30 mouse cellular contexts compared by ENCODE assay signal in the genomic region with DNA sequence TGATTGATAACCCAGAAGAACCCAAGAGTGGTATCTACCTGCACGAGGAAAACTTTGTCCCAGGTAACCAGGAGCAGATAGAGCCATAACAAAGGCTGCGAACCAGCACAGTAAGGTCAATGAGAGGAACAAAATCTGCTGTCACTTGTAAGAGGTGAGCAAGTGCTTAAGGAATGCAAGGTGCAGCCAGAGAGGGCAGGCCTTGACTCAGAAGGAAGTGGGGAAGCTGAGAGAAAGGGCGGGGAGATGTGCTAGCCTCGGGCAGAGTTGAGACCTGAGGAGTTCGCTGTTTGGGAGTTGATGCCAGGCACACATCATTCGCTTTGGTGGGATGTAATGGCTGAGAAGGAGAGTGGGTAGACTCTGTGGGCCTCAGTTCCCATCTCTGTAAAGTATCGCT.
DNase-seq lines count a peak whose midpoint lies in the region; ATAC-seq and TF ChIP-seq lines count a peak whose summit lies in the region.
"Had no signal": no experiment of that assay in that cellular context is flagged by ENCODE, and none has a peak within 500 bp of the region (broad histone marks: within the 10 kb centered on the region; RNA-seq: fewer than 3 reads in every experiment).

No protein-coding gene starts in this region.

- no peak for ATAC-seq in lung, embryonic 16.5 days (ENCODE audit: low read depth)
- ATAC-seq in Patski = peak; percentile 57
- ATAC-seq in stomach, postnatal 0 days (ENCODE audit: low FRiP score, low TSS enrichment) = peak; percentile 81
- ATAC-seq: forebrain, embryonic 15.5 days; inflammation-experienced regulatory T-cells, adult 6 months; midbrain, embryonic 16.5 days had no signal

- TF ChIP-seq CTCF in Patski (IDR thresholded peaks at IDR 0.05) = no peak
- TF ChIP-seq CTCF in stomach, postnatal 0 days (IDR thresholded peaks at IDR 0.05; ENCODE audit: low read depth) = no peak

- WGBS in lung, embryonic 16.5 days = 69% methylated on average over 7 of the region's 7 CpGs
- 60% methylated on average over 7 of the region's 7 CpGs for WGBS in stomach, postnatal 0 days

- in situ Hi-C loops in Patski (cut with MboI; ENCODE audit: low pct_unique_long_range_greater_than_20kb) = no loop called here

- POLR2A ChIA-PET in Patski (lab: Charles Lee) = no interaction called here

- CTCF ChIA-PET in Patski (lab: Charles Lee) = no interaction called here

- H3K36me3 ChIP-seq in lung, embryonic 16.5 days (ENCODE audit: control insufficient read depth, insufficient read depth, low read length) = no peaks in the 10 kb centered on the region
- H3K36me3 ChIP-seq in stomach, postnatal 0 days (ENCODE audit: control insufficient read depth, insufficient read depth, low read length) = no peaks in the 10 kb centered on the region
- H3K36me3 ChIP-seq: forebrain, embryonic 15.5 days; heart, embryonic 12.5 days; hindbrain, embryonic 15.5 days; lung, embryonic 15.5 days had no signal

- no peak overlapping the region for H3K4me3 ChIP-seq in lung, embryonic 16.5 days (ENCODE audit: low read length)
- H3K4me3 ChIP-seq in stomach, postnatal 0 days (ENCODE audit: low read depth, low read length) = no peak overlapping the region
- H3K4me3 ChIP-seq: forebrain, embryonic 15.5 days; heart, adult 2 months; heart, embryonic 12.5 days; hindbrain, embryonic 15.5 days; lung, embryonic 15.5 days had no signal

- 0 out of 2 replicates have a peak overlapping the region, but pooled peaks have one; percentile 23 for H3K27ac ChIP-seq in lung, embryonic 16.5 days (ENCODE audit: low read length)
- H3K27ac ChIP-seq in stomach, postnatal 0 days (replicated peaks) = 0 out of 2 replicates have a peak overlapping the region, but pooled peaks have one; percentile 56
- H3K27ac ChIP-seq: forebrain, embryonic 15.5 days; heart, adult 2 months; hindbrain, embryonic 15.5 days; kidney, postnatal 0 days; liver, embryonic 14.5 days; lung, embryonic 15.5 days had no signal

- TF ChIP-seq EP300 in stomach, postnatal 0 days (optimal IDR thresholded peaks at IDR 0.05) = no peak

- no peak overlapping the region for H3K9ac ChIP-seq in lung, embryonic 16.5 days (ENCODE audit: low read length)
- H3K9ac ChIP-seq in stomach, postnatal 0 days (ENCODE audit: low read length) = no peak overlapping the region
- H3K9ac ChIP-seq: forebrain, embryonic 15.5 days; heart, embryonic 12.5 days; hindbrain, embryonic 15.5 days; liver, embryonic 14.5 days; lung, embryonic 15.5 days had no signal

- no peak overlapping the region for H3K4me2 ChIP-seq in lung, embryonic 16.5 days (ENCODE audit: low read depth, low read length)
- no peak overlapping the region for H3K4me2 ChIP-seq in stomach, postnatal 0 days (replicated peaks; ENCODE audit: low read depth)
- H3K4me2 ChIP-seq: forebrain, embryonic 15.5 days; heart, embryonic 12.5 days; hindbrain, embryonic 15.5 days; lung, embryonic 15.5 days; midbrain, embryonic 11.5 days had no signal

- H3K9me3 ChIP-seq in lung, embryonic 16.5 days (ENCODE audit: control insufficient read depth, low read length) = no peaks in the 10 kb centered on the region
- H3K9me3 ChIP-seq in stomach, postnatal 0 days (ENCODE audit: control insufficient read depth, low read length) = no peaks in the 10 kb centered on the region
- H3K9me3 ChIP-seq: forebrain, embryonic 15.5 days; heart, embryonic 12.5 days; hindbrain, embryonic 15.5 days; lung, embryonic 15.5 days had no signal

- DNase-seq in lung, postnatal 25 days (ENCODE audit: low spot score) = no peak
- peak; percentile 34 for DNase-seq in 3T3-L1 (ENCODE audit: low read depth, low spot score)
- no peak for DNase-seq in Patski (ENCODE audit: low read depth, low spot score)
- peak; percentile 51 for DNase-seq in stomach, postnatal 0 days (ENCODE audit: low spot score)
- DNase-seq in spleen, postnatal 36 days (ENCODE audit: low spot score in 2 of 2) = no peak
- no peak for DNase-seq in ovary, postnatal 10 days (ENCODE audit: low spot score)
- DNase-seq: adrenal gland, adult 8-10 months; B cell, adult 2 months; cerebellum, adult 9-10 months; cerebellum, postnatal 36 days; gastrocnemius, postnatal 36 days; heart, adult 2 months; kidney, adult 8-10 months; kidney, postnatal 4 days; layer of hippocampus, postnatal 36 days; left cerebral cortex, postnatal 4 days; liver; right cerebral cortex, adult 18-20 months; spleen, adult 18-20 months; thymus, postnatal 4 days had no signal

- H3K4me1 ChIP-seq in lung, embryonic 16.5 days (replicated peaks; ENCODE audit: control insufficient read depth, insufficient read depth, low read length) = peaks cover 26% of the 10 kb centered on the region
- H3K4me1 ChIP-seq in stomach, postnatal 0 days (replicated peaks; ENCODE audit: control insufficient read depth, insufficient read depth) = no peaks in the 10 kb centered on the region
- H3K4me1 ChIP-seq: forebrain, embryonic 15.5 days; hindbrain, embryonic 15.5 days had no signal

- H3K27me3 ChIP-seq in lung, embryonic 16.5 days (ENCODE audit: control insufficient read depth, insufficient read depth, low read depth, low read length) = no peaks in the 10 kb centered on the region
- H3K27me3 ChIP-seq in Patski = no peaks in the 10 kb centered on the region
- no peaks in the 10 kb centered on the region for H3K27me3 ChIP-seq in stomach, postnatal 0 days (ENCODE audit: control insufficient read depth, insufficient read depth, low read length)
- H3K27me3 ChIP-seq: forebrain, embryonic 15.5 days; heart, embryonic 12.5 days; hindbrain, embryonic 15.5 days; lung, embryonic 15.5 days had no signal

Comparison
In these comparisons a context has a peak if more than half of its experiments do, and no peak if none do; other contexts are left out.
1. DNase-seq: peak in 3T3-L1 (single experiment) and stomach, postnatal 0 days (single experiment); none in lung, postnatal 25 days (single experiment), Patski (single experiment), spleen, postnatal 36 days (0 of 2) and ovary, postnatal 10 days (single experiment).